Mouse (Mus musculus) stomach, embryonic 14.5 days (tissue): ENCODE measurements at regions not wholly inside any gene's neighbourhood (a gene's known extent, or its start where the extent isn't known, plus 50 kb on each side); places are given as distances from the start of the nearest gene placed in this dataset.
"Not testable (repeated sequence)": the region's sequence is repeated elsewhere in the genome, so short reads cannot be mapped to it uniquely, and the experiment has no call there.

Source experiments
- ATAC-seq: fragments of 200-750 bp; cut with Nextera tagmentation; 2 replicates; pipeline ENCODE4 v1.8.0; 2017; ENCODE audit warnings: low read depth, moderate TSS enrichment; ENCODE audit not compliant: insufficient number of reproducible peaks, insufficient read depth, low FRiP score
- H3K27ac ChIP-seq: fragments of 300-500 bp; sonication (generic); 2 replicates; pipeline ENCODE4 v1.5.1; 2014; ENCODE audit warnings: mild to moderate bottlenecking, low read length, moderate library complexity, mixed read lengths
- H3K27me3 ChIP-seq: fragments of 300-500 bp; sonication (generic); 2 replicates; pipeline ENCODE4 v1.6.1; 2014; ENCODE audit warnings: low read length, control low read depth, mixed read lengths; ENCODE audit not compliant: control insufficient read depth, insufficient read depth
- H3K36me3 ChIP-seq: fragments of 300-500 bp; sonication (generic); 2 replicates; pipeline ENCODE4 v1.6.1; 2014; ENCODE audit warnings: mild to moderate bottlenecking, control low read depth, low read length, moderate library complexity, mixed read lengths; ENCODE audit not compliant: control insufficient read depth, insufficient read depth
- H3K4me1 ChIP-seq: fragments of 300-500 bp; sonication (generic); 2 replicates; pipeline ENCODE4 v1.6.1; 2014; ENCODE audit warnings: low read length, control low read depth, mixed read lengths; ENCODE audit not compliant: control insufficient read depth, insufficient read depth
- H3K4me2 ChIP-seq: fragments of 300-500 bp; sonication (generic); replicated peaks from 2 replicates; pipeline ENCODE4 v1.6.1; 2014; ENCODE audit warnings: low read depth, low read length, control low read depth
- H3K4me3 ChIP-seq: fragments of 300-500 bp; sonication (generic); 2 replicates; pipeline ENCODE4 v1.5.1; 2014; ENCODE audit warnings: low read depth, low read length, control low read depth
- H3K9ac ChIP-seq: fragments of 300-500 bp; sonication (generic); replicated peaks from 2 replicates; pipeline ENCODE4 v1.6.1; 2014; ENCODE audit warnings: low read depth, mild to moderate bottlenecking, control low read depth, low read length, moderate library complexity, mixed read lengths
- H3K9me3 ChIP-seq: fragments of 300-500 bp; sonication (generic); 2 replicates; pipeline ENCODE4 v1.6.1; 2016; ENCODE audit warnings: low read depth, low read length, control low read depth; ENCODE audit not compliant: control insufficient read depth
- WGBS: fragments of 180-500 bp; shearing (Covaris S2); extraction: QIAGEN DNeasy Blood & Tissue Kit; methylation state at CpG from one replicate; pipeline ENCODE4 v1.1.7; 2014; 5-methylcytosine and 5-hydroxymethylcytosine counted together

GRCm38 (mm10) chr10:15263337-15263736 lies 545.3 kb upstream of the Gje1 start:
- not testable (repeated sequence) for H3K9me3 ChIP-seq, H3K4me2 ChIP-seq, H3K27ac ChIP-seq, H3K4me3 ChIP-seq, H3K27me3 ChIP-seq, H3K36me3 ChIP-seq, ATAC-seq, H3K9ac ChIP-seq, H3K4me1 ChIP-seq
- 75% methylated on average over 1 of the region's 1 CpGs for WGBS

DNA sequence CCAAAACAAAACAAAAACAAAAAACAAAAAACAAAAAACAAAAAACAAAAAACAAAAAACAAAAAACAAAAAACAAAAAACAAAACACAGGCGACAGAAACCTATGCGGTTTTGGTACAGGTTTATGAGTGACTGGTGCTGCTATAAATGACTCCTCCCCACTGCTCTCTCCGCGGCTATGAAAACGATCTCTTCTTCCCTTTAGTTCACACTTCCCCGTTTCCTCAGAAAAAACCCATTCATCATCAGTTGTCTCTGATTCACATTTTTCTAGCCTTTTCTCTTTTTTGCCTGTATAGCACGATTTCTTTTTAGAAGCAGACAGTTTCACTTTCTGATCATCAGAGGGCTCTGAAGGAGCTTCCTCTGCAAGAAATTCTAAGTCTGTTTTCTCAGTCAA lies 544.3 kb upstream of the Gje1 start:
- not testable (repeated sequence) for H3K27me3 ChIP-seq, H3K9ac ChIP-seq, H3K27ac ChIP-seq, H3K4me2 ChIP-seq, H3K9me3 ChIP-seq, H3K4me1 ChIP-seq, H3K36me3 ChIP-seq, H3K4me3 ChIP-seq, ATAC-seq
- WGBS, result 69% methylated on average over 7 of the region's 7 CpGs

GRCm38 (mm10) chr10:15249402-15250086 lies 531.5 kb upstream of the Gje1 start:
- no peak overlapping the region for H3K9ac ChIP-seq
- no peak overlapping the region for H3K4me3 ChIP-seq
- no peaks in the 10 kb centered on the region for H3K36me3 ChIP-seq
- no peaks in the 10 kb centered on the region for H3K9me3 ChIP-seq
- H3K4me2 ChIP-seq, result no peak overlapping the region
- H3K27ac ChIP-seq, result no peak overlapping the region
- 91% methylated on average over 2 of the region's 2 CpGs for WGBS
- no peak for ATAC-seq
- no peaks in the 10 kb centered on the region for H3K27me3 ChIP-seq
- no peaks in the 10 kb centered on the region for H3K4me1 ChIP-seq

DNA sequence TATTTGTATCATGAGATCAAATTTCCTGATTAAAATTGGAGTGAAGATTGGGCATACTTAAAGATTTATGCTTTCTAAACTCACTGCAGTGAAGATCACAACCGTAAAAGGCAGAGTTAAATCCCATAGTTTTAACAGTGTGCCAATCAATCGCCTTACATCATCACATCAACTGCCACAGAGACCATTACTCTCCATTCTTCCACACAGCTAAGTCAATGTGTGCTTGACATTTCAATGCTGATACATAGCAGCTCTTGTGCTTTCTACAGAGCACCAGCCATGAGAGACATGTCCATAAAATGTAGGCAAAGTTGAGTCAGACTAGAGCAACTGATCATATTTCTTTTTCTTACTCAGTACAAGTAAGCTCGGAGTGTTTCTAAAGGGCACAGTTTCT lies 530.9 kb upstream of the Gje1 start:
- Histone ChIP-seq H3K4me3 (no peak overlapping the region), H3K36me3 (no peaks in the 10 kb centered on the region), H3K9me3 (no peaks in the 10 kb centered on the region), H3K4me1 (no peaks in the 10 kb centered on the region), H3K4me2 (no peak overlapping the region), H3K27ac (no peak overlapping the region), H3K9ac (no peak overlapping the region), H3K27me3 (no peaks in the 10 kb centered on the region)
- no peak for ATAC-seq
- WGBS, result 90% methylated on average over 3 of the region's 3 CpGs

DNA sequence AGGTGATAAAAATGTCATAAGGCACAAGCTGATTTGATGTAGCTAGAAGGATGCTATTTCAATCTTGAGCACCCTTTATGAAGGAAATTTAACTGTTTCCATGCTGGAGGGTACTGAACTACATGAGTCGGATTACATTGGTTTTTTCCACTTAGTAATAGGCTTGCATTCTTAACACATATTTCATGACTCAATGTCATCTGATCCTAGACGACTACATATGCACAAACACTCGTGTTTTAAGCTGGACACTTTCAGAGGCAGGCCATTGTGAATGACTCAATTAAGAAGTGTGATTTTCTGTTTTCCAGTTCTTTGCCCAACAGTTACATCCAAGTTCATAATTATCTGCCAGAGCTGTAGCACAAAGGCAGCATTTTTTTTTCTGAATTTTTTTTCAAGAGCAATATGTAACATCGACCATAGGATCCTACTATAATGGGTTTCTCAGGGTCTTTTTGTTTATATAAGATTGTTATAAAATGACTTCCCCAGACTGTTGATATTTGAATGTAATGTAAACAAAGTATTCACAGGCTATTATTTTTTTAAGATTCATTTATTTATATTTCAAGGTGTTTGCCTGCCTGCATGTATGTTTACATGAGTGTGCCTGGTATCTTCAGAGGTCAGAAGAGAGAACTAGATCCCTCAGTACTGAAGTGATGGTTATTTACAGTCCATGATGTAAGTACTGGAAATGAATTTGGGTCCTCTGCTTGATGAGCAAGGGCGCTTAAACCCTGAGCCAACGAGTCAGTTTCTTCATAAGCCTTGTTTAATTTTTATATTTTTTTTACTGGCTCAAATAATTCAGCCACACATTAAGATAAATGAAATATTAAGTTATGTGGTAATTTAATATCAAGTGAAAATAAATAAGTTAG lies 526.6 kb upstream of the Gje1 start:
- 40% methylated on average over 6 of the region's 6 CpGs for WGBS
- Histone ChIP-seq H3K4me3 (no peak overlapping the region), H3K9me3 (no peaks in the 10 kb centered on the region), H3K27me3 (no peaks in the 10 kb centered on the region), H3K4me2 (no peak overlapping the region), H3K36me3 (no peaks in the 10 kb centered on the region), H3K9ac (no peak overlapping the region), H3K4me1 (no peaks in the 10 kb centered on the region), H3K27ac (no peak overlapping the region)
- ATAC-seq, result no peak

- H3K27ac ChIP-seq, result no peak overlapping the region
- WGBS, result 57% methylated on average over 2 of the region's 2 CpGs
- H3K9me3 ChIP-seq, result no peaks in the 10 kb centered on the region
- no peaks in the 10 kb centered on the region for H3K4me1 ChIP-seq
- H3K4me3 ChIP-seq, result no peak overlapping the region
- no peaks in the 10 kb centered on the region for H3K36me3 ChIP-seq
- no peak for ATAC-seq
- no peak overlapping the region for H3K9ac ChIP-seq
- no peaks in the 10 kb centered on the region for H3K27me3 ChIP-seq
- H3K4me2 ChIP-seq, result no peak overlapping the region
Measured at GRCm38 (mm10) chr10:15243460-15243859, 525.4 kb upstream of the Gje1 start.

DNA sequence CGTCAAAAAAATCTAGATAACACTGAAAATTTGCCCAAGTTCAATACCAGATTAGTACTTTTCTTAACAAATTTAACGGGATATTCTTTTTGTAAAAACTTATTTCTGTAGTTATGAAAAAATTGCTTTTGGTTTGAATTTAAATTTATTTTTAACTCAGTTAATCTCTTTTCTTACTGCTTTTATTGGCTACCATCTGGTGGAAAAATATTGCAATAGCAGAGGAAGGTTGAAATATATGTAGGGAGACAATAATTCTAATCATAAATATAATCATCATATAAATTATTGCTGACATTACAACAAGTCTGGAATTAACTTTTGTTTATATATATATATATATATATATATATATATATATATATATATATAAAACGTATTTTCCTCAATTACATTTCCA lies 500.9 kb upstream of the Gje1 start:
- Histone ChIP-seq H3K27me3 (no peaks in the 10 kb centered on the region), H3K4me1 (no peaks in the 10 kb centered on the region), H3K9me3 (no peaks in the 10 kb centered on the region), H3K4me2 (no peak overlapping the region), H3K27ac (no peak overlapping the region), H3K4me3 (no peak overlapping the region), H3K9ac (no peak overlapping the region), H3K36me3 (no peaks in the 10 kb centered on the region)
- WGBS, result 83% methylated on average over 3 of the region's 3 CpGs
- ATAC-seq, result no peak

DNA sequence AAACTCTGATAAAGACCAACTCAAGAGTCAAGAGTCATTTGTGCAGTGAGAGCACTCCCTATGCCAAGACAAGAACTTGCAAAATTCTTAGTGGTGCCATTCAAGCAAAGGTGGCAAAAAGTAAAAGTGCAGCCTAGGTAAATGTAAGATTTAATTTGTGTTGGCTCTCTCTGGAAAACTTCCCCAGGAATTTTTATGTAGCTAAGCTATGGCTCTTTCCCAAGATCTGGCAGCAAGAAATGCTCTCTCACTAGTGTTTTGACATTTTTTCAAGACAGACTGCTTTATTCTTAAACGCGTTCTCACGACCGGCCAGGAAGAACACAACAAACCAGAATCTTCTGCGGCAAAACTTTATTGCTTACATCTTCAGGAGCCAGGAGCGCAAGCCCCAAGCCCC lies 461.6 kb upstream of the Gje1 start:
- 80% methylated on average over 6 of the region's 6 CpGs for WGBS
- Histone ChIP-seq H3K36me3 (no peaks in the 10 kb centered on the region), H3K9me3 (no peaks in the 10 kb centered on the region), H3K27ac (no peak overlapping the region), H3K9ac (no peak overlapping the region), H3K4me1 (no peaks in the 10 kb centered on the region), H3K4me3 (no peak overlapping the region), H3K27me3 (no peaks in the 10 kb centered on the region), H3K4me2 (no peak overlapping the region)
- ATAC-seq, result no peak
